Mouse (Mus musculus) erythroblast, adult 5-6 weeks (primary cell): ENCODE data around the gene Msi1. TPM values are rescaled to one million over a fixed set of nuclear protein-coding genes. Genes with fewer than 3 reads are reported as not detected.
"Not testable (repeated sequence)": the region's sequence is repeated elsewhere in the genome, so short reads cannot be mapped to it uniquely, and the experiment has no call there.

Source experiments
- ATAC-seq: replicated peaks from 2 replicates; pipeline ENCODE4 v1.8.0; 2016; ENCODE audit warnings: moderate number of reproducible peaks, mild to moderate bottlenecking, moderate TSS enrichment, inconsistent platforms; ENCODE audit not compliant: poor library complexity, low FRiP score, severe bottlenecking
- total RNA-seq, 2 experiments: library from RNA; stranded (forward) in 1 of 2; stranded (reverse) in 1 of 2; fragments of 150-400 nt in 1 of 2; fragments of 200-764, 138-1000 nt in 1 of 2; gene quantifications; 2 replicates each; pipeline versions ENCODE4 v1.2.3 to v1.2.4; 2015 to 2017; ENCODE audit warnings: low replicate concordance in 2 of 2

The Msi1 gene
- total RNA-seq, 2 experiments from 2014 or later = not detected

DNA sequence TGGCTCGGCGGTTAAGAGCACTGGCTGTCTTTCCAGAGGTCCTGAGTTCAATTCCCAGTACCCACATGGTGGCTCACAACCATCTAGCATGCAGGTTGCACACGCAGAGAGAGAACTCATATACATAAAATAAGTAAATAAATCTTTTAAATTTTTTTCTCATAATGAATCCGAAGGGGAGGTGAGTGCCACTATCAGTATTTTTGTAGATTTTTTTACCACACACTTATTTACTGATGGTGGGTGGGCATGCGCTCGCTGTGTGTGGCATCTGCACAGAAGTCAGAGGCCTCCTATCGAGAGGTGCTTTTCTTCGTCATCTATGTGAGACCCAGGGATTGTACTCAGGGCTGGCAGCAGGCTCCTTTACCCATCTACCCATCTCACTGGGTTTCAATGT, 58.0 kb downstream of the Msi1 start:
- no peak for ATAC-seq

DNA sequence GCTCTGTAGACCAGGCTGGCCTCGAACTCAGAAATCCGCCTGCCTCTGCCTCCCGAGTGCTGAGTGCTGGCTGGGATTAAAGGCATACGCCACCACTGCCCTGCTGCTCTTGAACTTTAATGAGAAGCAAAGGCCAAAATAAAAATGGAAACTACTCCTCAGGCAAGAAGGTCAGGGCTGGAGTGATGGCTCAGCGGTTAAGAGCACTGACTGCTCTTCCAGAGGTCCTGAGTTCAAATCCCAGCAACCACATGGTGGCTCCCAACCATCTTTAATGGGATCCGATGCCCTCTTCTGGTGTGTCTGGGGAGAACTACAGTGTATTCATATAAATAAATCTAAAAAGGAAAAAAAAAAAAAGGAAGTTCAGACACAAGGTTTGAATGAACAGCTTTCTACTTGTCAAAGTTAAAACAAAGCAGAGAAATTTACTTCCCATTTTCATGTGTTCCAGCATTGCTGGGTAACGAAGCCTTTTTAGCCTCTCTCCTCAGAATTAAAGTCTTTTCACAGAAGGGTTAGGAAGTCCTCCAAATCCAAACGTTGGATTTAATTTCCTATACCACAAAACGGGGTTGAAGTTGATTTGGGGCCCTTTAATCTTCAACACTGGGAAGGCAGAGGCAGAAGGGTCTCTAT, 58.7 kb downstream of the Msi1 start:
- no peak for ATAC-seq

- ATAC-seq = peak; percentile 52
Measured at GRCm38 (mm10) chr5:115488841-115489698, 59.7 kb downstream of the Msi1 start.

DNA sequence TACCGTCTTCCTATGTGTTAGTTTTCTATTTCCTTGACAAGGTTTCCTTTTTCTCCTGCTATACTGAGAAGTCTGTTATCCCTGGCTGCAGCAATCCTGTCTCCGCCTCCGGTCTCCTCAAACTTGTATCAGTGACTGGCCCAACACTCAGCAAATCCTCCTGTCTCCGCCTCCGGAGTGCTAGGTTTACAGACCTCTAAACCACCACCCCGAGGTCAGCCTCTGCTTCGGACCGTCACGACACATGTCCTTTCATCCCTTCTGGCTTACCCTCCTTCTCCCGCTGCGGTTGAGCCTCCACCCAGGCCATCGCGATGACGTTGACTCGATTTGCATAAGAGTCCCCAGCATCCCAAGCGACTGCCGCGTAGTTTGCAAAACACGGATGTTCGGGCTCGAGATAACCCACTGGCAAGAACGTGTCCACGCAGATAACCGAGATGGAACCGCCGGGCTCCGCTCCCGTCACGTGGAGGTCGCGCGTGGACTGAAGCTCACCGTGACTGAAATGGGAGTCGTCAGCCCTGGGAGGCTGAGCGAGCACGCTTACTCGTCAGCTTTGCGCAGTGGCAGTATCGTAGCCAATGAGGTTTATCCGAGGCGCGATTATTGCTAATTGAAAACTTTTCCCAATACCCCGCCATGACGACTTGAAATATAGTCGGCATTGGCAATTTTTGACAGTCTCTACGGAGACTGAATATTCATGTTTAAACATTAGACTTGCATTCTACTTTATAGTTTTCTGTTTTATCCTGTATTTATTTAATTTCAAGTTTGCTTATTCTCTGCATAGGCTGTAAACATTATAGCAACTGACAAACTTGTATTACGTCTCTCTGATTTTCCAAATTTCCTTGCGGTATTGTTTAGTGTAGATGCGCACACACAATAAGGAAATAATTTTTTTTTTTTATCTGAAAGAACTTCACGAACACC, 60.6 kb downstream of the Msi1 start:
- ATAC-seq = peak; percentile 84

DNA sequence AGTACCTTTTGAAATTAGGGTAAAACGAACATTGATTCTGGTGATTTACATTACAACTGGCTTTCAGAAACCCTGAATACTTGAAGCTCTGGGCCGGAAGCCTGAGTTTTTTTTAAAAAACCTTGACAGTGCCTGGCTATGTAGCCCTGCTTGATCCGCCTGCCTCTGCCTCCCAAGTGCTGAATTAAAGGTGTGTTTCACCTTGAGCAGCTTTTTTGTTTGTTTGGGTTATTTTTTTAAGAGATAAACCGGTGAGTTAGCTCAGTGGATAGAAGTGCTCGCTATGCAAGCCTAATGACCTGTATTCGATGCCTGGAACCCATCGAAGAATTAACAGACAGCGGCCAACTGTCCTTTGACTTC, 61.2 kb downstream of the Msi1 start:
- ATAC-seq = no peak

DNA sequence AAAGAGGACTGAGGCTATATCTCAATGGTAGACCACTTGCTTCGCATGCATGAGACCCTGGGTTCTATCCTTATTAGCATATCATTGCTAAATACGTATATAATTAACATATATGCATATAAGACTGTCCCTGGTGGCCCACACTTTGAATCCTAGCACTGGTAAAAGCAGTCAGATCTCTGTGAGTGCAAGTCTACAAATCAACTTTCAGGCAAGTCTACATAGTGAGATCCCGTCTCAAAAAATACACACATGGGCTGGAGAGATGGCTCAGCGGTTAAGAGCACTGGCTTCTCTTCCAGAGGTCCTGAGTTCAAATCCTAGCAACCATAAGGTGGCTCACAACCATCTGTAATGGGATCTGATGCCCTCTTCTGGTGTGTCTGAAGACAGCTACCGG, 61.7 kb downstream of the Msi1 start:
- ATAC-seq = no peak

DNA sequence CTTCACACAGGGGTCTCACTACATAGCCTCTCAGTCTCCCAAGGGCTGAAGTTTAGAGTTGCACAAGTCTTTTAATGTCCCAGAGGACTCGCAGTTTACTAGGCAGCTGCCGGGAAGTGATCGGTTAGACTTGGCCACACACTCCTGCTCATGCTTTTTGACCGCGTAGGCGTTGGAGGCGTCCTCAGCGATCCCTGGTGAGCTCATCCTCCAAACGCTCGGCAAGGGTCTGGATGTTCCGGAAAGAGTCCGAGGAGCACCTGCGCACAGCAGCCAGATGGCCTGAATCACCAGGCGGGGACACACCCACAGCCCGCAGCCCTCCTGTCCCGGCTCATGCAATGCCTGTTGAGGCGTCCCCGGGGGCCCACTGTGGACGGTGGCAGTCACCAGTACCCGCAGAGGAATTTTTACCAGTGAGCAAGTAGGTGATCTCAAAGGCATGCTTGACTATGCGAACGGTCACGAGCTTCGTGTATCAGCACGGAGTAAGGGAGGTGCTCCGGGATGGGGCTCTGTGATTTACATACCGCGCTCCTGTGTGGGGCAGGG, 62.4 kb downstream of the Msi1 start:
- peak; percentile 32; the same call in 1 of the 2 replicates for ATAC-seq

DNA sequence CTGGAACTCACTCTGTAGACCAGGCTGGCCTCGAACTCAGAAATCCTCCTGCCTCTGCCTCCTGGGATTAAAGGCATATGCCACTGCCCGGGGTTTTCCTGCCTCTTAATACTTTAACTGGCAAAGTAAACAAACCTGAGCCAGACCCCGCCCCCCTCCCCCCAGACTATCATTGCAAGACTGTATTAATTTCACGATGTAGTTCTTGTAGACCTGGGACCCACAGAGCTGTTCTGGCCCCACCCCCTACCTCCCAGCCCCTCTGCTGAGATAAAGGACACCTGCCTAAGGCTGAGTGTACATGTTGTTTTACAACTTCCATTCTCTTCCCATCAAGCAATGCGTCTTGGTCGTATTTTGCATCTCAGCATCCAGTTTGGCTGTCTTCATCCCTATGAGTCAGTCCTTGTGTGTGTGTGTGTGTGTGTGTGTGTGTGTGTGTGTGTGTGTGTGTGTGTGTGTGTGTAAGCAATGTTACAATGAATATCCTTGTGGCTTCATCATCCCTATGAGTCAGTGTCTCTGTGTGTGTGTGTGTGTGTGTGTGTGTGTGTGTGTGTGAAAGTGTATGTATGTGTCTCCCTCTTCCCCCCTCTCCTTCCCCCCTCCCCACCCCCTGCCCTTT, 63.4 kb downstream of the Msi1 start:
- ATAC-seq = no peak

GRCm38 (mm10) chr5:115493441-115493840, 64.0 kb downstream of the Msi1 start:
- ATAC-seq = no peak

- ATAC-seq = not testable (repeated sequence)
Measured at GRCm38 (mm10) chr5:115495618-115496017, 66.2 kb downstream of the Msi1 start.

- ATAC-seq = no peak
Measured at GRCm38 (mm10) chr5:115497033-115497432, 67.6 kb downstream of the Msi1 start.

- no peak for ATAC-seq
Measured at GRCm38 (mm10) chr5:115498307-115499240, 69.2 kb downstream of the Msi1 start.

- no peak for ATAC-seq
Measured at GRCm38 (mm10) chr5:115500383-115500935, 71.1 kb downstream of the Msi1 start.

DNA sequence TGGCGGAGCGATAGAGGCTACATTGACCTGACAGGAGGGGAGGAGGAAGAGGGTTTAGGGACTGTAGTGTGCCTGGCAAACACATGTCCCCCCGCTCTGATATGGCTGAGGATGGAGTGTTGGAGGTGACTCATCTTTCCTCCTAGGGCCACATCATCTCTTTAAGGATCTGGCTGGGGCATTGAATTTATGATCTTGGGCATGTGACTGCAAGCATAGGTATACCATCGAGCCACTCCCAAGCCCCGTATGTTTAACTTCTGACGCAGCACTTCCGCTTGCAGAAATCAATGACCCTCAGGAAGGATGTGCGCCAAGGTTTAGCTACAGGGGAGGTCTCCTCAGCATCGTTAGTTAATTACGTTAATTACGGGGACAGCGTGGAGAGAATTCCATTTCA, 73.6 kb downstream of the Msi1 start:
- no peak for ATAC-seq
